Mouse (Mus musculus) ES-E14 (cell line): ENCODE data around the gene Ctnnd2.

Experiments
- CHD2 ChIP-seq: IDR thresholded peaks from 2 replicates; pipeline ENCODE4 v1.6.1; 2014; ENCODE audit warnings: mild to moderate bottlenecking, low read depth, low read length, inconsistent platforms
- HCFC1 ChIP-seq: IDR thresholded peaks from 2 replicates; pipeline ENCODE4 v1.6.1; 2012; ENCODE audit warnings: low read length, inconsistent platforms, borderline replicate concordance; ENCODE audit not compliant: insufficient read depth
- MAFK ChIP-seq: IDR thresholded peaks from 2 replicates; pipeline ENCODE4 v1.6.1; 2014; ENCODE audit warnings: mild to moderate bottlenecking, low read depth, low read length, inconsistent platforms; ENCODE audit not compliant: insufficient read depth
- ZC3H11A ChIP-seq: IDR thresholded peaks from 2 replicates; pipeline ENCODE4 v1.6.1; 2012; ENCODE audit warnings: low read depth, mild to moderate bottlenecking, inconsistent platforms, low read length, borderline replicate concordance
- ZNF384 ChIP-seq: IDR thresholded peaks from 2 replicates; pipeline ENCODE4 v1.6.1; 2012; ENCODE audit warnings: low read depth, low read length, inconsistent platforms

DNA sequence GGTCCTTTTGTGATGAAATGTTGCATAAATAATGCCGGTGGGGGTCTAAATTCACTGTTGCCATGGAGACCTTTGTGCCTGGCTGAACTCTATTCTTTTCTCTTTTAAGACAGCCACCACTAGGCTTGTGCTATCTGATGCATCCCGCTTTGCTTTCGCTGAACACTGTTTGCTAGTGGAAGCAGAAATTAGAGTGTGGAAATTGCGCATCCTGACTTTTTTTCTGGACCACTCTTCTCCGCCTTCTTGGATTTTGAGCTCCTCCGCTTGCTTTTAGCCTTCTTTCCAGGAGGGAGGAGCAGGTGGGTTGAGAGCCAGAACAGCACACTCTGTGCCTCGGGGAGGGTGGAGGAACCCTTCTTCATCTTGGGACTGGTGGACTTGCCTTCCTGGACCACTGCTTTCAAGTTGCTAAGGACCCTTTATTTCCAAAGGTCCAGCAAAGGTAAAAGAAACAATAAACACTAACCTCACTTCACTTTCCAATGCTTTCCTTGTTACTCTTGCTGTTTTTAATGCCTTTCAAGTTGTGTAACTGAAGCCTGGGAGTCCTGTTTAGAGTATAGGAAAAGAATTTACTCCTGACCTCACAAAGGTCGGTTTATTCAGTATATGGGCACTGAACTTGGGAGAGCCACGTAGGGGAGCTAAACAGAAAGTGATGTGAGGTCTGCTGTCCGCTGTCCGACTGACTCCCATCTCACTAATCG is 285.3 kb downstream of the Ctnnd2 start:
- TF ChIP-seq ZC3H11A (no peak), MAFK (no peak), ZNF384 (no peak), HCFC1 (no peak), CHD2 (no peak)
